Mouse (Mus musculus) hindbrain, embryonic 14.5 days (tissue): Measurements from ENCODE around the gene Kazn. TPM values are rescaled to one million over a fixed set of nuclear protein-coding genes. Genes with fewer than 3 reads are reported as not detected.
A peak's percentile ranks its signal among the peaks of the same experiment; 100 is the strongest.

ENCODE experiments used
- ATAC-seq: fragments of 200-750 bp; cut with Nextera tagmentation; 2 replicates; pipeline ENCODE4 v1.8.0; 2017; ENCODE audit warnings: moderate number of reproducible peaks, mild to moderate bottlenecking, moderate TSS enrichment, moderate library complexity; ENCODE audit not compliant: low FRiP score
- DNase-seq: peaks from one replicate; pipeline ENCODE4 v3.0.0-alpha.2; 2015; ENCODE audit warnings: low spot score
- H3K27ac ChIP-seq: fragments of 300-500 bp; sonication (generic); 2 replicates; pipeline ENCODE4 v1.5.1; 2014; ENCODE audit warnings: mild to moderate bottlenecking, moderate library complexity
- H3K27me3 ChIP-seq: fragments of 300-500 bp; sonication (generic); 2 replicates; pipeline ENCODE4 v1.6.1; 2014; ENCODE audit warnings: mild to moderate bottlenecking, low read length, mixed read lengths; ENCODE audit not compliant: control insufficient read depth, insufficient read depth
- H3K36me3 ChIP-seq: fragments of 300-500 bp; sonication (generic); replicated peaks from 2 replicates; pipeline ENCODE4 v1.6.1; 2014; ENCODE audit not compliant: control insufficient read depth, insufficient read depth
- H3K4me1 ChIP-seq: fragments of 300-500 bp; sonication (generic); replicated peaks from 2 replicates; pipeline ENCODE4 v1.6.1; 2014; ENCODE audit warnings: antibody characterized with exemption, low read length, mixed read lengths; ENCODE audit not compliant: control insufficient read depth, insufficient read depth
- H3K4me2 ChIP-seq: fragments of 300-500 bp; sonication (generic); replicated peaks from 2 replicates; pipeline ENCODE4 v1.6.1; 2014; ENCODE audit warnings: mild to moderate bottlenecking, moderate library complexity
- H3K4me3 ChIP-seq: fragments of 300-500 bp; sonication (generic); replicated peaks from 2 replicates; pipeline ENCODE4 v1.5.1; 2014; ENCODE audit warnings: mild to moderate bottlenecking, low read length
- H3K9ac ChIP-seq: fragments of 300-500 bp; sonication (generic); 2 replicates; pipeline ENCODE4 v1.6.1; 2014
- H3K9me3 ChIP-seq: fragments of 300-500 bp; sonication (generic); 2 replicates; pipeline ENCODE4 v1.6.1; 2016; ENCODE audit warnings: low read length; ENCODE audit not compliant: control insufficient read depth
- whole genome bisulfite sequencing: fragments of 180-500 bp; shearing (Covaris S2); extraction: QIAGEN DNeasy Blood & Tissue Kit; methylation state at CpG from one replicate; pipeline ENCODE4 v1.1.7; 2014; 5-methylcytosine and 5-hydroxymethylcytosine counted together
- polyA plus RNA-seq: library from polyadenylated mRNA; unstranded; fragments of >200 nt; fragmentation: Nextera tagmentation; extraction: Ambion mirVana; gene quantifications from 2 replicates; pipeline ENCODE4 v1.2.1, GENCODE M21; 2014

Gene Kazn
- polyA plus RNA-seq, 1 experiment from 2014 or later: 18.5 TPM

DNA sequence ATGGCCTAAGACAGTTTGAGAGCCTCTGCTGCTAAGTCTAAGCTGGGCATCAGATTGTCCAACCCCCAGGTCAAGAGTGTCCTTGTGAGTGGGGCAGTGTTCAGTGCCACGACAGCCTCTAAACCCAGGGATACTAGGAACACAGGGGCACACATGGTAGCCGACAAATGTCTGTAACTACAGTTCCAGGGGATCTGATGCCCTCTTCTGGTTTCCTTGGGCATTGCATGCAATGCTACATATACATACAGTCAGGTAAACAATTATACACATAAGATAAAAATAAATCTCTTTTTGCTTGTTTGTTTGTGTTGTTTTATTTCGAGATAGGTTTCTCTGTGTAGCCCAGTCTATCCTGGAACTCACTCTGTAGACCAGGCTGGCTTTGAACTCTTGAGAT is 53.0 kb downstream of the Kazn start:
- WGBS: 92% methylated on average over 3 of the region's 3 CpGs
- H3K36me3 ChIP-seq: no peaks in the 10 kb centered on the region

DNA sequence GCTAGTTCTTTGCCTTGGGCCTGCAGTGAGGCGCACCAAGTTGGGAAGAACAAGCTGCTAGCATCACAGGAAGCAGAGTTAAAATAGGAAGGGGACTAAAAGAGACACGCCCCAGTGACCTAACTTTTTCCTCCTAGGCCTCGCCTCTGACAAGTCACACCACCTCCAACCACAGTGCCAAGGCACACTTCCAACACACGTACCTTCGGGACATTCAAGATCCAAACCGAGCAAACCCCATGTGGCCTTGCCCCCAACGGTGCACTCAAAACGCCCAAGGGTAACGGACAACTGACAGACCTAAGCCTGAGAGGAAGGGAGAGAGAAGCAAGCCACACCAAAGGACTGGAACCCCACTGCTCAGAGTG is 53.7 kb downstream of the Kazn start:
- 0 out of 2 replicates have a peak, but pooled peaks cover 12% of the 10 kb centered on the region for H3K4me1 ChIP-seq
- DNase-seq (no peak), ATAC-seq (no peak)
- no peaks in the 10 kb centered on the region for H3K27me3 ChIP-seq
- H3K9ac ChIP-seq: no peak overlapping the region
- H3K9me3 ChIP-seq: no peaks in the 10 kb centered on the region
- no peaks in the 10 kb centered on the region for H3K36me3 ChIP-seq
- H3K4me3 ChIP-seq: no peak overlapping the region
- H3K4me2 ChIP-seq: no peak overlapping the region
- H3K27ac ChIP-seq: no peak overlapping the region
- 95% methylated on average over 9 of the region's 9 CpGs for WGBS

More for the DNA sequence above, 53.0 kb downstream of the Kazn start:
- Histone ChIP-seq H3K27ac (no peak overlapping the region), H3K4me3 (no peak overlapping the region), H3K27me3 (no peaks in the 10 kb centered on the region), H3K9ac (no peak overlapping the region), H3K9me3 (no peaks in the 10 kb centered on the region), H3K4me1 (0 out of 2 replicates have a peak, but pooled peaks cover 7% of the 10 kb centered on the region), H3K4me2 (no peak overlapping the region)
- ATAC-seq: no peak
- no peak for DNase-seq

DNA sequence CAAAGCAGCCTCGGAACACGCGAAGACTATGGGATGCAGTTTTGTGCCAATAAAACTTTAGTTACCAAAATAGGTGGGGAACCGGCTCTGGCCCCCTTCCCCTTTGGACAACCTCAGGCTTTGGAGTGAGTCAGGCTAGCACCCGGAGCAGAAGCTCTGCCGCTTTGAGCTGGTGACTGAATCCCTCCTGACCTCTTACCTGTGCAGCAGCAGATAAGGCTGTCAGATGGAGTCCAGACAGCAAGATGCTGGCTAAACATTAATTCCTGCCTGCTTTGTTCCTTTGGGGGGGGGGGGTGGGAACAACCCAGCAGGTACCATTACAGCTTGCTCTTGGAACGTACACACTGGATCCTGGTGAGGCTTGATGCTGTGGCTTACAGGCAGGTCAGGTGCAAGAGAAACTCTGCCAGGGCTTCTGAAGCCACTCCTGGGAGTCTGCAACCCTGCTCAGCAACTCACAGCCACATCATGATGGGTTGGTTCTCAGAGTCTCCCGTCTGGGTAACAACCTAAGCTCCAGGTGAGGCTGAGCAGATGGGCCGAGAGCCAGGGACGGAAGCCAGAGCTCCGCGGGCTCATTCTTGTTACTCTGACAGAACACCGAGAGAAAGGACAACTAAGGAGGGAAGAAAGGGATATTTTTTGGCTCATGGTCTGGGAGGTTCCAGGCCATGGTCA is 54.2 kb downstream of the Kazn start:
- Histone ChIP-seq H3K9ac (no peak overlapping the region), H3K27ac (no peak overlapping the region), H3K27me3 (no peaks in the 10 kb centered on the region), H3K4me3 (no peak overlapping the region), H3K9me3 (no peaks in the 10 kb centered on the region), H3K4me2 (no peak overlapping the region), H3K36me3 (no peaks in the 10 kb centered on the region), H3K4me1 (peaks cover 15% of the 10 kb centered on the region)
- 88% methylated on average over 13 of the region's 13 CpGs for WGBS
- ATAC-seq: no peak
- DNase-seq: no peak

DNA sequence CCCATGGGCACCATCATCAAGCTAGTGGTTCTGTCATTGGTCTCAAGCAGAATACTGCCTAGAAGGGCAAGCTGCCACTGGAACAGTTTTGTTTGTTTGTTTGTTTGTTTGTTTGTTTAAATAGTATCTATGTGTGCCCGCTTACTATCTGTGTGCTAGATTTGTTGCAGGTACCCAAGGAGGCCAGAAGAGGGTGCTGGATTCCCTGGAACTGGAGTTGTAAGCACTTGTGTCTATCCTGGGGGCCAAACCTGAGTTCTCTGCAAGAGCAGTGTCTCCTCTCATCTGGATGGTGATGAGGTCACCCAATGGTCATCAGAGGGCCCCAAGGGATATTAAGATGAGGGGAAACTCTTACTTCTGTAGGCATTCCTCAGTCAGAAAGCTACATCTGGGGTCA is 55.6 kb downstream of the Kazn start:
- no peaks in the 10 kb centered on the region for H3K36me3 ChIP-seq
- H3K4me2 ChIP-seq: no peak overlapping the region
- no peak for ATAC-seq
- no peak overlapping the region for H3K4me3 ChIP-seq
- WGBS: 95% methylated on average over 1 of the region's 1 CpGs
- no peak overlapping the region for H3K27ac ChIP-seq
- DNase-seq: no peak
- H3K9ac ChIP-seq: no peak overlapping the region
- peaks cover 18% of the 10 kb centered on the region for H3K4me1 ChIP-seq
- no peaks in the 10 kb centered on the region for H3K9me3 ChIP-seq
- H3K27me3 ChIP-seq: no peaks in the 10 kb centered on the region

DNA sequence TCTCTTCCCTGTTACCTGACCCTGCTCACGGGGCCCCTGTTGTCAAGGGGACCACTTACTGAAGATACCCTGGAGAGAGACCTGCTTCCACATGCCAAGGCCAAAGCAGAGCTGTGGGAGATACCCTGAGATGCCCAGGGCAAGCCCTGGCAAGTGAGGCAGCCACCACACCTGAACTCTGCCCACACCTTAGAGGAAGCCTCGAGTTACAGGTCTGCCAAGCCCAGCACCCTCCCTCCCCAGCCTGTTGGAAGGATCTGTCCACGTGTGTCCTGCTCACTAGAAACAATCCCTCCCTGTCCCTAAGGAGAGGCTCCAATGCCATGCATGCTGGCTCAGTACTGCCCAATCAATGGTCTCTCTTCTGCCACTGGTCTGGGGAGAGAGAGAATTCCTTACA is 56.2 kb downstream of the Kazn start:
- no peak for DNase-seq
- H3K36me3 ChIP-seq: no peaks in the 10 kb centered on the region
- H3K4me1 ChIP-seq: peaks cover 16% of the 10 kb centered on the region
- no peak for ATAC-seq
- WGBS: 73% methylated on average over 3 of the region's 3 CpGs
- H3K4me2 ChIP-seq: no peak overlapping the region
- no peaks in the 10 kb centered on the region for H3K27me3 ChIP-seq
- H3K4me3 ChIP-seq: no peak overlapping the region
- no peak overlapping the region for H3K9ac ChIP-seq
- no peak overlapping the region for H3K27ac ChIP-seq
- H3K9me3 ChIP-seq: no peaks in the 10 kb centered on the region

DNA sequence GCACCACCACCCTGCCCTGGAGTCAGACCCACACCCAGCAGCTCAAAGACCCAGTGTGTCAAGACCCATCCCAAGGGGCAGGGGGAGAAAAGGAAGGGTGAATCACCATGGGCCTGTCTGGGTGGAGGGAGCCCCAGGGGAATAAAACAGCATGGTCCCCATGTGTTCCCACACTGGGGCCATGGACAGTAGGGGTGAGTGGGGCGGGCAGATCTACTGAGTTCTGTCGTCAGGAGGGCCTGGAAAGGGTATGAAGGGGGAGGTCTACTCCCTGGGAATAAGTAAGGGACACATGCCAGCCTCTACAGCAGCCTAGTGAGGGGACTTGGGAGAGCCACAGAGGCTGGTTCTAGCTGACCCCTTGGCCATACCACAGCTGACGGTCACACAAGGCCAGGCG is 57.6 kb downstream of the Kazn start:
- DNase-seq: no peak
- no peaks in the 10 kb centered on the region for H3K27me3 ChIP-seq
- H3K4me3 ChIP-seq: no peak overlapping the region
- peak; percentile 13; the same call in 1 of the 2 replicates for ATAC-seq
- H3K9me3 ChIP-seq: no peaks in the 10 kb centered on the region
- WGBS: 82% methylated on average over 4 of the region's 4 CpGs
- peaks cover 12% of the 10 kb centered on the region for H3K4me1 ChIP-seq
- H3K4me2 ChIP-seq: no peak overlapping the region
- H3K27ac ChIP-seq: no peak overlapping the region
- no peaks in the 10 kb centered on the region for H3K36me3 ChIP-seq
- H3K9ac ChIP-seq: no peak overlapping the region

DNA sequence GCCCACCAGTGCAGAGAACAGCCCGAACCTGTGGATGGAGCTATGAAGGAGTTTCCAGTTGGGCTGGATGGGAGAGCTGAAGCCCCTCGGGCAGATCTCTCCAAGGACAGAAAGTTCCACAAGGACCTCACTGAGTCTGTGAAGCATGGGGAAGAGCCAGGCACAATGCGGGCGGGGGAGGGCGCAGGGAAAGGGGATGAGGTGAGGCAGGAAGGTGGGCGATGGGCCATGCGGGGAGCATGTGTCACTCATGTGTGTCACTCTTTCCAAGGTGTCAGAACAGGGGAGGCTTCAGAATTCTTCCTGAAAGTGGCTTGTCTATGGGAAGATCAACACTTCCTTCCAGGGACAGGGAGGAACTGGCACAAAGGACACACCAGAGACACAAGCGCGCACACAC is 58.3 kb downstream of the Kazn start:
- ATAC-seq (no peak), DNase-seq (no peak)
- Histone ChIP-seq H3K36me3 (no peaks in the 10 kb centered on the region), H3K27ac (peak overlapping the region; percentile 34; the same call in 1 of the 2 replicates), H3K4me2 (no peak overlapping the region), H3K9ac (no peak overlapping the region), H3K4me1 (peaks cover 12% of the 10 kb centered on the region), H3K9me3 (no peaks in the 10 kb centered on the region), H3K27me3 (no peaks in the 10 kb centered on the region), H3K4me3 (no peak overlapping the region)
- WGBS: 94% methylated on average over 9 of the region's 9 CpGs

DNA sequence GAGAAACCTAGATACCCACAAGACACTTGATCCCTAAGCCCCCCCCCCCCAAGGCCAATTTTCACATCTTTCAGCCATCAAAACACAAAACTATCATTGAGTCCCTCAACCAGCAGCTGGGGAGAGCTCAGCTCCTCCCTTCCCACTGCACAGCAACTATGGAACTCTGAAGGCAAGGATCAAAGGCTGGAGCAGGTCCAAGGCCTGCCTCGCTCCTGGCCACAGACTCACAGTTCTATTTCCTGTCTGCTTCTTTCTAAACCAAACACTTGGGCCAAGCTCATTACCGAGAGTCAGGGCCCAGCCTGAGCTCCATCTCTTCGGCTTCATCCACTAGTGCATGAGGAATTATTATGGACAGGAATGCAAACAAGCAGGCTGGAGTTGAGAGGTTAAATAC is 58.9 kb downstream of the Kazn start:
- no peak overlapping the region for H3K9ac ChIP-seq
- 50% methylated on average over 3 of the region's 3 CpGs for WGBS
- H3K4me3 ChIP-seq: no peak overlapping the region
- no peaks in the 10 kb centered on the region for H3K36me3 ChIP-seq
- no peak overlapping the region for H3K4me2 ChIP-seq
- no peaks in the 10 kb centered on the region for H3K27me3 ChIP-seq
- ATAC-seq (peak; percentile 34; the same call in 1 of the 2 replicates), DNase-seq (peak; percentile 72)
- H3K27ac ChIP-seq: peak overlapping the region; percentile 34; the same call in 1 of the 2 replicates
- H3K9me3 ChIP-seq: no peaks in the 10 kb centered on the region
- H3K4me1 ChIP-seq: peaks cover 12% of the 10 kb centered on the region

DNA sequence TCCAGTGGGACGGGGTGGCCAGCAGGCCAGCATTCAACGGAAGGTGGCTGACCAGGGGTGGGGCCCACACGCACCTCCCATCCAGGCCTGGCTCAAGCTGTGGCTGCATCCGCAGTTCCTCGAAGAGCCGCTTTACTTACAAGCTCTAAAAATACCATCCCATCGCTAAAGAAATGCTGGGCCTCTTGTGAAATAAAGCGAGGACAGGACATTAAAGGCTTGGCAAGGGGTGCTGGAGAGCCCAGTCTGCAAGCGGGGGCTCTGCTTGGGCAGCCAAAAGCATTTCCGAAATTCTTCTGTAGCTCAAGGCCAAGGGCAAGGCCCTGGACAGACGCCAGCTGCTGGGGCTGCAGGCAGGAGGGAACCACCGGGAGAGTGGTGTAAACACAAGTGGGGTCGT is 59.7 kb downstream of the Kazn start:
- H3K9ac ChIP-seq: no peak overlapping the region
- no peaks in the 10 kb centered on the region for H3K36me3 ChIP-seq
- ATAC-seq: no peak
- H3K27ac ChIP-seq: 0 out of 2 replicates have a peak overlapping the region, but pooled peaks have one; percentile 34
- H3K4me2 ChIP-seq: no peak overlapping the region
- peaks cover 12% of the 10 kb centered on the region for H3K4me1 ChIP-seq
- H3K9me3 ChIP-seq: no peaks in the 10 kb centered on the region
- WGBS: 67% methylated on average over 13 of the region's 13 CpGs
- H3K4me3 ChIP-seq: no peak overlapping the region
- DNase-seq: peak; percentile 45
- H3K27me3 ChIP-seq: no peaks in the 10 kb centered on the region

DNA sequence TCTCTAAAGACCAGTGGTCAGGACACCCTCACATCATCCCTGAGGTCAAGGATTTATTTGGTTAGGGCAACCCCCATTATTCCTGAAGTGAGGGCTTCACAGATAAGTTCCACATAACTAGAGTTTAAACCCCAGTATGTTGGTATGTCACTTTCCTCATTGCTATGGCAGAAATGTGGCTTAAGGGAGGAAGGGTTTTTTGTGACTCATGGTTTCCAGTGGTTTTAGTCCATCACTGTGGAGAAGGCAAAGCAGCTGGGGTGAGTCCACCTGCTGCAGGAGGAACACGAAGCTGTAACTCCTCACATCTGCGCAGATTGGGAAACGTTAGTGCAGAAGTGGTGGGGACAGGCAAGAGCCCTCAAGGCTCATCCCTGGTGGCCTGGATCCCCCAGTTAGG is 62.5 kb downstream of the Kazn start:
- no peak overlapping the region for H3K4me2 ChIP-seq
- H3K9me3 ChIP-seq: no peaks in the 10 kb centered on the region
- H3K36me3 ChIP-seq: no peaks in the 10 kb centered on the region
- WGBS: 95% methylated on average over 3 of the region's 3 CpGs
- no peak for ATAC-seq
- H3K27ac ChIP-seq: no peak overlapping the region
- H3K9ac ChIP-seq: no peak overlapping the region
- peaks cover 12% of the 10 kb centered on the region for H3K4me1 ChIP-seq
- DNase-seq: no peak
- H3K4me3 ChIP-seq: no peak overlapping the region
- no peaks in the 10 kb centered on the region for H3K27me3 ChIP-seq
